Mouse (Mus musculus) cerebellum, postnatal 14 days (tissue): ENCODE data around the gene Zcchc7.
"Not testable (repeated sequence)": the region's sequence is repeated elsewhere in the genome, so short reads cannot be mapped to it uniquely, and the experiment has no call there.

ENCODE experiments used
- DNase-seq, 2 experiments: peaks; one replicate each; pipeline ENCODE4 v3.0.0; 2021; ENCODE audit warnings: mixed read lengths in 2 of 2

Gene Zcchc7

GRCm38 (mm10) chr4:44917907-44918306 lies 162.2 kb downstream of the Zcchc7 start:
- no peak for DNase-seq

- no peak for DNase-seq
Measured at GRCm38 (mm10) chr4:44920831-44921230, 165.2 kb downstream of the Zcchc7 start.

DNA sequence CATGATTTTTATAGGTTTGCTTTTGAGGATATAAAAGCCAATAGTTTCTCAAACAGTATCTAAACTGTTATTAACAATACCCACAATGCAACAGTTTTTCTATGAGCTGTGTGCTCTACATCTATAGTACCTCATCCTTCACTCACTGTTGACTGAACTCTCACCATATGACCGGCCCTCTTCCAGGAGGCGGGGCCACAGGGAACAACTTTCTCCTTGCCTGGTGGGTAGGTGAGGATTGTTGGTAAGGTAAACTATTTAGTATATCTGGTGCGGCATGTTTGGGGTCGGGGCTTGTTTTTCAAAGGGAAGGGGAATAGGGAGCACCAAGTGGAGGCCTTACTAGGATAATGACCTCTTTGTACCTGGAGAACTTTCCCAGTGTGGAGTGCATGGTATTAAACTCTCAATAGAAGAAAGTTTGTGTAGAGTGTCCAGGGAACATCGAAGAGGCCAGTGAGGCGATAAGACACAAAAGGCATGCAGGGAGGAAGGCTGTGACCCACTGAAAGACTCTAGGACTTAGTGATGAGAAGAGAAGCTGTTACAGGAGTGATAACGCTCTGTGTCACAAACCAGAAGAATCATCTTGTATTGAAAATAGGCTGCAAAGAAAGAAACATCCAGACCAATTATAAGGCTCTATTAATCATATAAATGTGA lies 166.9 kb downstream of the Zcchc7 start:
- DNase-seq: no peak

GRCm38 (mm10) chr4:44923129-44923481 lies 167.4 kb downstream of the Zcchc7 start:
- DNase-seq: no peak

DNA sequence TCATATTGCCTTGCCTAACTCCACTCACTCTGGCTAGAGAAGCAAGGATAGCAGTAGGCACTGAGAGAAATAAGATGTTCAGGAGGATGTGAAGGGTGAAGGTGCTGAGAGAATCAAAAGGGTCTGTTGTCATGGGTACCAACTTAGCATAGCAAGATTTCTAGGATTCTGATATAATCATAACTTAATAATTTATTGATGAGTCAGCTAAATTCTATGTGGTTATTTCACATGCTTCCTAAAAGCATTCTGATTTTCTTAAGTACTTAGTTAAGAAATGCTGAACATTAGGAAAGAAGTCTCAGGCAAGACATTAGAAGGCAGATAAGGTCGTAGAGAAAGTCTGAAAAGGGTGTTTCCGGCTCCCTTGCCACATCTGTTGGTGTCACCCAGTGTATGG lies 172.3 kb downstream of the Zcchc7 start:
- DNase-seq: no peak

DNA sequence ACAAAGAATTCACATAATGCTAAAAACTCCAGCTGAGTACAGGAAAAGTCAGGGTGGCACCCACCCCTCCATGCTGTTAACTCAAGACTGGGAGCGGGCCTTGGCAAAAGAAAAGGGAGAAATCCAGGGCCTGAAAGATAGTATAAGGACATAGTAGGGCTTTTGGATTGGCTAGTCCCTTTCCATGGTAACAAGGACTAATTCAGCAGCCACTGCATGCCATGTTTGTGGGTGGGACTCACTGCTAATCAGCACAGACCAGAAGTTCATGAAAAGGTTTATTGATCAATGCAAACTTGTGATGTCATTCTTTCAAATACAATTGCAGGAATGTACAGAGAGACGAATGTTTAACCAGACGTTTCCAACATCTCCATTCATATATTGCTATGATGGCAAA lies 173.1 kb downstream of the Zcchc7 start:
- DNase-seq: no peak

GRCm38 (mm10) chr4:44930406-44930805 lies 174.7 kb downstream of the Zcchc7 start:
- DNase-seq: no peak

DNA sequence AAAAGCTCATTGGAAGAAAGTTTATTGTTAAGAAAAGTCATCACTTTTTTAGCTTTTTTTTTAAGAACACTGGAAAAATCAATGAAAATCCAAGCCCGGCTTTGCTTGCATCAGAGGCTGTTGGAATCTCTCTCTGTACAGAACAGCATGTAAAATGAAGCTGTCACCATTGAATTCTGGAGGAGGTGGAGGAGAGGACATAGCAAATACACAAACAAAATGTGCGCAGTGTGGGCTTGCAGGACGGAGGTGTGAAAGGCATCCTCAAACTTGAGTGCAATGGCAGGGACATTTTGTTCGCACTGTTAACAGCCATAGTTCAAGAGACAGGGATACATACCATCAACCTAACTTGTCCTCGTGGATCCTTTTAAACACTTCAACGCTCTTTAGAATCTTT lies 176.1 kb downstream of the Zcchc7 start:
- no peak for DNase-seq

DNA sequence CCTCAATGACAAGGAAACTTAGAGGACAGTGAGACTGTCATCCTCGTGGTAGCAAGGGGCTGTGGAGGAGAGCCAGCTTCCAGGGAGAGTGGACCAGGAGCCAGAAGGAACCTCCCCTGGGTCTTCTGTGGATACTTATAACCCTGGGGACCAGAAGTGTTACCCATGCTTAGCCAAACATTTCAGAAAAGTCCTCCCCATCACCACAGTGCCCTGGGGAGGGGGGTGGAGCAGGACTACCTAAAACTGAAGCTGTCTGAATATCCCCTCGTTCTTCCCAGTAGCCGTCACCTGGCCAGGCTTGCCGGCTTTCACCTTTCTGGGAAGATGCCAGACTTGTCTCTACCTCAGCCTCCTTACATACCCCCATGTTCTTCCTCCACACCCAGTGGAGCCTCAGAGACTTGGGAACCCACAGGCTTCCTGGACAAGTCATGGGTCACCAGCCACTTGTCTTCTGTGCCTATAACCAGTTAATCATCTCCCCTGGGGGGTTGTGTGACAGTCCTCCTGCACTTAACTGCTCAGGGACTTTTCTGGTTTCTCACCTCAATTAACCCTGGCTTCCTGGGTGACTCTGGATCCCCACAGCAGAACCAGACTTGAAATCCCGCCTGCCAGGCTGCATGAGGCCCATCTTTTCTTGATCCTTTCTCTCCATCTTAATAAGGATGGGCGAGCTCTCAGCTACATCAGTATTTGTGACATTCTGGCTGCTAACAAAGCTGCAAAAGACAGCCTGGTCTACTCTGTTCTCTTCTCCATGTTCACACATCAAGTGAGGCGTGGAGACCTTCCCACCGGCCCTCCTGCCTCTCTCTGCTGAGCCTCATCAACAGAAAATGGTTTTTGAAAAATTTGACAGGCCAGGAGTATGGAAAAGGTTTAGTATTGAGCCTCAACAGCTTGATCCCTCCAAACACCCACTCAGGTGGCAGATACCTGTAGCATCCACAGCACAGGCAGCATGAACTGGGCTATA lies 183.0 kb downstream of the Zcchc7 start:
- no peak for DNase-seq

- no peak for DNase-seq
Measured at GRCm38 (mm10) chr4:44939576-44940249, 184.0 kb downstream of the Zcchc7 start.

DNA sequence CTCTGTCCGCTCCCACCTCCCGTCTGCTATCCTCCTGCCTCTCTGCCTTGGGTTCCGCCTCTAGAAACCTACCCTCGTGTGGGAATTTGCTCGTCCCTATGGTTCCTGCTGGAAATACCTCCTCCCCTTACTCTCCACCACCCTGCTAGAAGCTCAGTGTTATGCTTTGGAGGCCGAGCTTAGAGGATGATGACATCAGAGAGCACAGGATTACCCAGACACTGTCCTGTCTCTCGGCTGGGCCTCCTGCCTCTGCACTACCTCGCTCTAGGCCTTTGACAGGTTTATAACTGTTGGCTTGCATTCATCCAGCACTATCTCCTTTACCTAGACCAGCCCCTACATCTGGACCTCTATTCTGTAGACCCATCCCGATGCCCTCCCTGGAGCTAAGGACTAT lies 184.6 kb downstream of the Zcchc7 start:
- DNase-seq: no peak

DNA sequence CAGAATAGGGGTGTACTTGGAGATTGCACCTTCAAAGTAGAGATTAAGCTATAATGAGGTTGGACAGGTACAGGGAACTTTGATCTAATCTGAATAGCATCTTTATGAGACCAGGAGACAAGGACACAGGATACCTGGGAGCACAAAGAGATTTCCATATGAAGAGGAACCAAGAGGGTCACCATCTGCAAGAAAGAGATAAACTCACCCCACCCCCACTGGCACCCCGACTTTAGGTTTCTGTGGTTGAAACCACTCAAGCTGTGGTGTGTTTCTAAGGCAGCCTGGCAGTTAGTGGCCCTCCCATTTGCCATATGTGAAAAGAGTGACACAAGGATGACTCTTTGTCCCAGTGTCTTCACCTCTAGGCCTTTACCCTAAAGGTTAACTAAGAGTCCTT lies 186.6 kb downstream of the Zcchc7 start:
- DNase-seq: no peak

- DNase-seq: no peak
Measured at GRCm38 (mm10) chr4:44943480-44943879, 187.8 kb downstream of the Zcchc7 start.

- no peak for DNase-seq
Measured at GRCm38 (mm10) chr4:44944426-44945075, 188.9 kb downstream of the Zcchc7 start.

GRCm38 (mm10) chr4:44946126-44946525 lies 190.4 kb downstream of the Zcchc7 start:
- DNase-seq: not testable (repeated sequence)

GRCm38 (mm10) chr4:44947464-44947863 lies 191.8 kb downstream of the Zcchc7 start:
- DNase-seq: no peak

GRCm38 (mm10) chr4:44948314-44948713 lies 192.6 kb downstream of the Zcchc7 start:
- no peak for DNase-seq

GRCm38 (mm10) chr4:44953041-44953440 lies 197.4 kb downstream of the Zcchc7 start:
- no peak for DNase-seq

- no peak for DNase-seq
Measured at GRCm38 (mm10) chr4:44958776-44959175, 203.1 kb downstream of the Zcchc7 start.

GRCm38 (mm10) chr4:44959220-44959619 lies 203.5 kb downstream of the Zcchc7 start:
- no peak for DNase-seq

DNA sequence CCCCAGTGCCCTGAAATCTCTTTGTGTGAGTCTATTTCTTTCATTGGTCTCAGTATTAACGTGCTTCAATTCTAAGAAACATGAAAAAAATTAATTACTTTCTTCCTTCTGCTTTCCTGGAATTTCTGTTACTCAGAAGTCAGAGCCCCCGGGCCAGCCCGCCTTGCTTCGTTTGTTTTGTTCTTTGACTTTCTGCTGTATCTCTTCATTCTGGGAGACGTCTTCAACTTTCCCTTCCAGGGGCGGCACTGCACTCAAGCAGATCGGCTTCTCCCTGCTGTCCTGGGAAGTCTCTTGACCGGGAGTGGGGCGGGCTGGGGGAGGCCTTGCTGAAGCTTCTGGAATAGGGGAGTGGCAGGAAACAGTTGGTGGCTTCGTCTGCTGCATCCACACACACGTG lies 207.5 kb downstream of the Zcchc7 start:
- DNase-seq: no peak

DNA sequence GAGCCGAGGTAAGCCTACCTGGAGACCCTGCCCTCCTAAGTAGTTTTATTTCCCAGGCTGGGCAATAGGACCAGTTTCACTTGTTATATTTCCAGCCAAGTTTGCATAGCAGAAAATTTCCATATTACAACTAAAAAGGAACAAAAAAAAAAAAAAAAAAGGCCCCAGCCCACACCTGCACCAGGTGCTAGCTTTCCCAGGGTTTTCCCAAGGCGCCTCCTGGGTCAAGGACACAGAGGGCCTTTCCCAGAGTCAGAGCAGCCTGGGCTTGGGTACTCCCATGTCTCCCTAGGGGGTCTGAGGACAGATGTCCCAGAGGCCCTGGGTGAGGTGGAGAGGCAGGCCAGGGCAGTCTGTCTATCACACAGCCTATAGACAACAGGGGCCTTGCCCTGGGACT lies 209.5 kb downstream of the Zcchc7 start:
- no peak for DNase-seq

DNA sequence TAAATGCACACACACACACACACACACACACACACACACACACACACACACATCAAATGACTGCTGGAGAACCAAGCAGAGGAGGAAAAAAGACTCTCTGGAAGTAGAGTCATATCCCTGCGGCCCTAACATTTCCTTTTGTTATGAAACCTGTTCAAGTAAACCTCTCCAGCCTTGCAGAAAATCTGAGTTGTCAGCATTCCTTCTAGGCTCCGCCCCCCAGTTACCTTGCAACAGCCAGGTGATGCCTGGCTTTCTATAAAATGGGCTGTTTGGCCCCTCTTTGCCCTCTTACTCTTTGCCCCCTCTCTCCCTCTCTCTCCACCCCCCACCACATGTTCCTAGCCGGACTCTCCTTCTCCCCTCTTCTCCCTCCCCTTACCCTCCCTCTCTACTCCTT lies 210.1 kb downstream of the Zcchc7 start:
- no peak for DNase-seq
